Mouse (Mus musculus): ENCODE measurements around the gene Luc7l3. TPM values are rescaled to one million over a fixed set of nuclear protein-coding genes. Genes with fewer than 3 reads are reported as not detected.

Gene Luc7l3
- total RNA-seq, 4 experiments from 2014 or later = 21.7 to 37.7 (median 28.2) TPM

DNA sequence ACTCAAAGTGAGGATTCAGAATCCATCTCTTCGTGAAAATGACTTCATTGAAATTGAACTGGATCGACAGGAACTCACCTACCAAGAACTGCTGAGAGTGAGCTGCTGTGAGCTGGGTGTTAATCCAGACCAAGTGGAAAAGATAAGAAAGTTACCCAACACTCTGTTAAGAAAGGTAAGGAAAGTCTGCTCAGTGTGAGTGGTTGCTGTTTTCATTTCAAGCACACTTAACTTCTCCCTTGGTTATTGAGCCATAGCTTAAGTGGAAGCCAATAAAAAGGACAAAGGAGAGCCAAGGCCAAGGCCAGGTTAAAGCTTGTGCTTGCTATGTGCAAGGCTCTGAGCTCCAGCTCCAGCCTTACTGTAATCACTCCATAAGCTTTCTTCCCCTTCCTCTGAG lies 16.6 kb upstream of the Luc7l3 start:
- no peak for DNase-seq (ENCODE audit: low spot score in 2 of 2)

DNA sequence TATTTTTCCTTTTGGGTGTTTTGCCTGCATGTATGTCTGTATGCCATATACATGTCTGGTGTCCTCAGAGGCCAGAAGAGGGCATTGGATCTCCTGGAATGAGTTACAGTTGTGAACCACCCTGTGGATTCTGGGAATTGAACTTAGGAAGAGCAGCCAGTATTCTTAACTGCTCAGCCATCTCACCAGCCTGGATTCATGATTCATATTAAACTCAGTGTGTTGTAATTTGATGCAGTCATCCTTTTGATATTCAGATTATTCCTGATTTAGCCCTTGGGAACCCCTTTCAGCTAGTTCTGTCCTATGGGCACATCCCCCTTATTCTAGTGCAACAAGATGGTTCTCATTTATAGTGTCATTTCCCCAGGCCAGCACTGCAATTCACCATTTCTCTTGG lies 14.8 kb upstream of the Luc7l3 start:
- DNase-seq (ENCODE audit: low spot score in 2 of 2) = no peak

DNA sequence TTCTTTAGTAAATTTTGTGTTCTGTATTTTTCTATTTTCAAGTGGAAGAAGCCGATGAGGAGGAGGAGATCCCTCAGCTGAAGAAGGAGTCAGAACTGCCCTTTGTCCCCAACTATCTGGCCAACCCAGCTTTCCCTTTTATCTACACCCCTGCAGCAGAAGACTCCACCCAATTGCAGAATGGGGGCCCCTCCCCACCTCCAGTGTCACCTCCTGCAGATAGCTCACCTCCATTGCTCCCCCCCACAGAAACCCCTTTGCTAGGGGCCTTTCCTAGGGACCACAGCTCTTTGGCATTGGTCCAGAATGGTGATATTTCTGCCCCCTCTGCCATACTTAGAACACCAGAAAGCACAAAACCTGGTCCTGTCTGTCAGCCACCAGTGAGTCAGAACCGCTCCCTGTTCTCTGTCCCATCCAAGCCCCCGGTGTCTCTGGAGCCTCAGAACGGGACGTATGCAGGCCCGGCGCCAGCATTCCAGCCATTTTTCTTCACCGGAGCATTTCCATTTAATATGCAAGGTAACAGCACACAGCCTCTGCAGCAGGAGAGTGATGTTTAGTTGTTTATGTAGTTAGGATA lies 12.7 kb upstream of the Luc7l3 start:
- no peak for DNase-seq (ENCODE audit: low spot score in 2 of 2)

DNA sequence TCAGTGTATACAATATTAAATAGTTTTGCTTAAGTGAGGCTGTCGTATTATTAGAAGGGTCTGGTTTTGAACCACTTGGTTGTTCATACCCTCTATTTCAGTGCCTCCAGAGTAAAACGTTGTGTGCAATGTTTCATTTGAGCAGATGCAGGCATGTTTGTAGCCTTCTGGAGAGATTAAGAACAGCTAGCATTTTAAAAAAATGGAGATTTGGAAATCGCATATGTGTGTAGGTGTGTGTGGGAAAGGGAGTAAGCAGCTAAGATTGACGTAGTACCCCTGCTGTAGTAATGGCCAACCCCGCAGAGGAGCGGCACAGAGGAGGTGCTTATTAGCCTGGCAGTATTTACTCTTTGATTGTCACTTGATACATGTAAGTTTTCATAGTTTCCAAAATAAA lies 10.9 kb upstream of the Luc7l3 start:
- no peak for DNase-seq (ENCODE audit: low spot score in 2 of 2)

DNA sequence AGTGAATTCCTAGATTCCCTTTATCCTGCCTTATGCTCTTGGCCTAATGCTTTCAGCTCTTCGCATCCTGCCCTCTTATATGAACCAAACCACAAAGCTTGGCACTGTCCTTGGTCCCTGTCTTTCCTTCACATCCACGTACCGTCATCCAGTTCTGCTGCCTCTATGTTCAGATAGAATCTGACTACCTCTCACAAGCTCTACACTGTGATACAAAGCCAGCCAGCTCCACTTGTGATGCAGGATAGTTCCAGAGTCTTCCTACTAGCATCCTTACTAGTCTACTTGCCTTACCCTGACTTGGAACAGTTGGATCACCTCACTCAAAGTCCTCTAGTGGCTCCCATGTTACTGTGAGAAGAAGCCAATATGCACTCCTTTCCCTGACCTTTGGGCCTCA lies 8.4 kb upstream of the Luc7l3 start:
- no peak for DNase-seq (ENCODE audit: low spot score in 2 of 2)

DNA sequence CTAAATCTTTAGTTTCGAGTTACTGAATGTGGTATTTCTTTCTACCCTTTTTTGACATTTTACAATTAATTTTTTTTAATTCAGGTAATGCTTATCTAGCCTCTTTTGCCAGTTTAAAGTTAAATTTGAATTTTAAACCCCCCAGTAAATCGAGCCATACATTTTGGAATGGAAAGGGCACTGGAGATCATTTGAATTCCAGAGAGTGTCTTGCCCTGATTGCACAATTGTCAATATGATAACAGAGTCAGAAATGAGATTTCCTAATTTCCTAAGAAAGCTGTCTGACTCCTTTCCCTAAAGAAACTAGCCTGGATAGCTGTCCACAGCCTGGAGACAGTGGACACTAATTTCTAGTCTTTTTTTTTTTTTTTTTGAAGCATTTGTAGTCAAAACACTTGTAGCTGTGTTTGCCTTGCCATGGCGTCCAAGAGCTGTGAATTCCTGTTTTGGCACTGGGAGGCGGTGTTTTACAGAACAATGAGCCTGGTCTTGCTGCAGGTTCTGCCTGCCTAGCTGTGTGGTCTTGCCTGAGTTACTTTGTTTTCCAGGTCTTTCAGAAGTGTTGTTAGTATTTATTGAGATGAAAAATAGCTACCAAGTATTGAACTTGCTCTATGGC lies 7.6 kb upstream of the Luc7l3 start:
- DNase-seq (ENCODE audit: low spot score in 2 of 2) = no peak

DNA sequence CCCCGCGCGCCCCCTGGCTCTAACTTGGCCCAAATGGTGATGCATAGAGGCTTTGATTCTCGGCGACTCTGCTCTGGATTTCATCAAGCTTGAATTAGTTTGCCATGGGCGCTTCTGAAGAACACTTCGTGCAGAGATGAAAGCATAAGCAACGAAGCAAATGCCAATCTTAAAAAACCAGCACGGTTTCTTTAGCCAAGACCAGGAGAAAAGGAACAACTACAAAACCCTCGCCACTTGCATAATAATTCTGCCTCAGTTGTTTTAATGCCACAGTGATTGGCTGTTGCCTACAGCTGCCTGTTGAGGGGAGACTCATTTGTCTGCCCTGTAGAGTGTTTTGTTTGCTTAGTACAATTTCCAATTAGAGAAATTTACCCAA lies 6.8 kb upstream of the Luc7l3 start:
- DNase-seq (ENCODE audit: low spot score in 2 of 2) = no peak

DNA sequence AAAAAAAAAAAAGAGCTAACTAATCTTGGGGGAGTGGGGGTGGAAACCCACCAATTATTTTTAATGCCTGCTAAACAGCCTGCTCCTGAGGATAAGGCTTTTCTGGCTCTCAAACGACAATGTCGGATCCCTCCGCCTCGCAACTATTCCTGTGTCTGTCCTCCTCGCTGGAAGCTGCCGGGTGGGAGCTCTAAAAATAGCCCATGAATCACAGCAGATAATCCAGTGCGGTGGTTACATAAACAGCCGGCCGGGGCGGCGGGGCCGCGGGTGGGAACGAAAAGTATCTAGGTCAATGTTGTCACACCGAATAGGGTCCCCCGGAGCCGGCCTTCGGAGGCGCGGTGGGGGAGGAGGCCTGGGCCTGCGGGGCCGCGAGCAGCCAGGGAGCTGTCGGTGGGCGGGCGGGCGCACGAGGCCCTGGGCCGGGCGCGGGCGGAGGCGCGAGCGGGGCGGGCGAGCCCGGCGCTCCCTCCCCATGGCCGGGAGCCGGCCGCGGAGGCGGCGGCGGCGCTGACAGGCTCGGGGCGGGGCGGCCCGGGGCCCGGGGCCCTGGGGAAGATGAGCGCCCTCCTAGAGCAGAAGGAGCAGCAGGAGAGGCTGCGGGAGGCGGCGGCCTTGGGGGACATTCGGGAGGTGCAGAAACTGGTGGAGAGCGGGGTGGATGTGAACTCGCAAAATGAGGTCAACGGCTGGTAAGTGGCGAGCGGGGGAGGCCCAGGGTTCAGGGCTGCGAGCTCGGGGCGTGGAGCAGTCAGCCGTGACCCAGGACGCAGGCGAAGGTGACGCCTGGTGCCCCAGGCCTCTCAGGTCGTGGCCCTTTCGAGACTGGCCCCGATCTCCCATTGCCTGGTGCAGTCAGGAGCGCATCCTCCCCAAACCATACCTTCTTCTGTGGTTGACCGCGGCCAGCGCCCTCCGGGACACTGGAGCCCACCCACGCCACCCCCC lies 6.2 kb upstream of the Luc7l3 start, which contains the start of gene Ankrd40:
Gene Ankrd40, plus strand, starts transcription at position 309 of the 951 bp plus-strand sequence.
- peak; percentile 94 to 95 for DNase-seq (ENCODE audit: low spot score in 2 of 2)

DNA sequence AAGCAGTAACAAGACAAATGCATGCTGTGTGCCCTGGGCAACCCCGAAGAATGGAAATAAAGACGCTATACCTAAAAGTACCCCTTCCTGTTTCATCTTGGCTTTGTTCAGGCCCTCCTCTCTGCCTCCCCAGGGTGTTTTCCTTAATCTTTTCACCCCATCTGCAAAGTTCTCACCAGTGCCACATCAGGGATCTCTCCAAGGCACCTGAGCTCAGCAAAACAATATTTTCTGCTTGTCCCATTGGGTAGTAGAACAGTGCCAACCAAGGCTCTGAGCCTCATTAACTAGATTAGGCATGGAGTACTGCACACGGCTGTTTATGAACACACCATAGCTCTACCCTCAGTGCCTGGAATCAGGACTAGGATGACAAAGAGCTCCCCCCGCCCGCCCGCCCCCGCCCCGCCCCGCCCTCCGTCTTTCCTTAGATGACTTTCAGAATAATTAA lies 5.2 kb upstream of the Luc7l3 start:
- no peak for DNase-seq (ENCODE audit: low spot score in 2 of 2)

DNA sequence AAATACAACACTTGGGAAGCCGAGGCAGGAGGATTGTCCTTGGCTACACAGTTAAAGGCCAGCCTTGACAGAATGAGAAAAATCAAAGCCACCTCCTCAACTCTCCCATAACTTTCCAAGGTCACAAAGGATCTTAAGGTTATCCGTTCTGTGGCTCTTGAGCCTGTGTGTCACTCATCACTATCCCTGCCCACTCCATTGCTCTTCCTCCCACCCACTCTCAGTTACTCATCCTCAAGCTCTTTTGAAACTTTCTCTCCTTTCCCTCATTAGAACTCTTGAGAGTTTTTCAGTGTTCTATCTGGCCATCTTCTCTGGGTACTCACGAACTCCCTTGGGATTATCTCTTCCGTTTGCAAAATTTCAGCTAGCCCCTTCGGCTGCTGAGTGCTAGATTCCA lies 2.8 kb upstream of the Luc7l3 start:
- no peak for DNase-seq (ENCODE audit: low spot score in 2 of 2)

DNA sequence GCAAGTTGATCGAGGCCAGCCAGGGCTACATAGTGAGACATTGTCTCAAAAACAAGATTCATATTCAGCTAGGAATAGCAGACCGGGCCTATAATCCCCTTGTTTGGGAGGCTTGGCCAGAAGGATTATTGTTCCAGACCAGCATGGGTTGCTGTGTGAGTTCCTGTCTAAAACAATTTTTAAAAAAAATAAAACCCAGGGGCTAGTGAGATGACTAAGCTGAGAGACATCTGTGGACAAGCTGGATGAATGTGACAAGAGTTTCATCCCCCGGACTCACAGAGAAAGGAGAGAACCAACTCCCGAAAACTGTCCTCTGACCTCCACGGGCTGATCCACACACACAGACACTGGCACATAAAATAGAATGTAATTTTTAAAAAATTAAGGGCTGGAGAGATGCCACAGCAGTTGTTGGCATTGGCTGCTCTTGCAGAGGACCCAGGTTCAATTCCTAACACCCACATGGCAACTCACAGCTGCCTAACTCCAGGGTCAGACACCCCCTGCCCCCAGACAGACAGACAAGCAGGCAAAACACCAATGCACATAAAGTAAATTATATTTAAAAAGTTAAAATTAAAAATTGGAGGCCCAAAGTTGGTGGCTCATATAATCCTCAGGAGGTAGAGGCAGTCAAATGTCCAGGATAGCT lies 1.6 kb upstream of the Luc7l3 start:
- no peak for DNase-seq (ENCODE audit: low spot score in 2 of 2)

DNA sequence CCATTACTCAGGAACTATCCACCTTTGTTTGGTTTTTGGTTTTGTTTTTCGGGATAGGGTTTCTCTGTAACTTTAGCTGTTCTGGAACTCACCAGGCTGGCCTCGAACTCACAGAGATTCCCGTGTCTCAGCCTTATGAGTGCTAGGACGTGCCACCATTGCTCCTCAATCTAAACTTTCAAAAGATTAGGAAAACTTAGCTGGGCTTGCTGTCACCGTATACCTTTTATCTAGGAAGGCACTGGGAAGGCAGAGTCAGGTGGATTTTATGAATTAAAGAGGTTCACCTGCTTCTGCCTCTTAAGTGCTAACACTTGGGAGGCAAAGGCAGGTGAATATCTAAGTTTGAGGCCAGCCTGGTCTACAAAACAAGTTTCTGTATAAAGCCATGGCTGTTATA lies 848 bp upstream of the Luc7l3 start:
- no peak for DNase-seq (ENCODE audit: low spot score in 2 of 2)

DNA sequence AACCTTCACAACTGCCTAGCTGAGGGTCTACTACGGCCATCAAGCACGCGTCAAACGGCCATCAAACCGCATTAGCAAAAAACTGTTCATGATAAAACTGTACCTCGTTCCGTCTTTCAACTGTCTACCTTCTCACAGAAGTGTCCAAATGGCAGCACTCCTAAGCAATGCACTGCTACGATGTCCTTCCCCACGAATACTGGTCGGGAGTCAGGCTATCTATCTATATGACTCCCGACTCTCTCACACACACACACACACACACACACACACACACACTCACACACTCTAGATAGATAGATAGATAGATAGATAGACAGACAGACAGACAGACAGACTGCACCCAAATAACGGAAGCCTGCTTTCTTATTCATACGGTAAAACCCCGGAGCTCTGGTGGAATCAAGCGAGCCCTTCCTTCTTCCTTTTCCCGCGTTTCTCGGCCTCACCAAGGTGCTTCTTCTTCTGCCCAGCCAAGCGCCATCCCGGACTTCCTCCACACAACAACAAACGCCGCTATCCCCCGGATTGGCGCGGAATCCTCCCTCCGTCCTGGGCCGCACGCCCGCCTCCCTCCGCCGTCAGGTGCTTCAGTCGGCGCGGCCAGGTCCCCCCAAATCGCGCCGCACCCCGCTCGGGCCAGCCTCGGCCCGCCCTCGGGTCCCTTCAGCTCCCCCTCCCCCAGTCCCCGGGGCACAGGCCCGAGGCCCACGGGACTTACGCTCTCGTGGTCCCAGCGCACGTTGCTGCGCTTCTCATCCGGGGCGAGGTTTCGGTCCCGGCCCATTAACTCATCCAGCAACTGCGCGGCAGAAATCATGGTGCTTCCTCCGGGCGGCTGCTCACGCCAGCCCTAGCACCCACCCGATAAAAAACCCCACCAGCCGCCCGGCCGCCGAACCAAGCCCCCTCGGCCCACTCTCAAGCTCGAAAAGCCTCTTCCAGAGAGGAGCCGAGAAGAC lies 538 bp downstream of the Luc7l3 start:
- DNase-seq (ENCODE audit: low spot score in 2 of 2) = no peak

DNA sequence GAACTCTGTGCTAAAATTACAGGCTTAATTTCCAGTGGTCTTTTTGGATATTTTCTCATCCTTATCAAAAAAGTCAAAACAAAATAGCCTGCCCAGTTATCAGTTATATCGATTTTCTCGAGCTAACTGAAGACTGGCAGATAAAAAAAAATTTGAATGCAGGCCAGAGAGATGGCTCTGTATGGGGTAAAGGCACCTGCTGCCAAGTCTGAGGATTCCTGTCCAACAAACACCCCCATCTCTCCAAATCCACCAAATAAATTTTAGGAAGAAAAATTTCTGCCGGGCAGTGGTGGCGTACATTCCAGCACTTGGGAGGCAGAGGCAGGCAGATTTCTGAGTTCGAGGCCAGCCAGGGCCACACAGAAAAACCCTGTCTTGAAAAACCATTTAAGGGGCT lies 3.7 kb downstream of the Luc7l3 start:
- no peak for DNase-seq (ENCODE audit: low spot score in 2 of 2)

DNA sequence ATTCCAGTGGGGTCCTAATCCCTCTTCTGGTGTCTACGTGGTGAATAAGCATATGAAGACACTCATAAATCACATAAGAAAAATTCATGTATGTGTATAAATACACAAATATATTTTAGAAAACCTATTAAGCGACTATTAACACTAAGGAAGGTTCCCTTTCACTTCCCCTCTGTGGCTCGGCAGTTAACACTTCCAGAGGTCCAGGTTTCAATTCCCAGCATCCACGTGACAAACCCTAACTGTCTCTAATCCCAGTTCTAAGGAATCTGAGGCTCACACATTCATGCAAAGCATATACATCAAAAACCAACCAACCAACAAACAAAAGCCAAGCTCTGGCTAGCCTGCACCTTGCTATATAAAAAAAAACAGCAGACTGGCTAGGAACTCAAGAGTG lies 4.3 kb downstream of the Luc7l3 start:
- DNase-seq (ENCODE audit: low spot score in 2 of 2) = no peak

DNA sequence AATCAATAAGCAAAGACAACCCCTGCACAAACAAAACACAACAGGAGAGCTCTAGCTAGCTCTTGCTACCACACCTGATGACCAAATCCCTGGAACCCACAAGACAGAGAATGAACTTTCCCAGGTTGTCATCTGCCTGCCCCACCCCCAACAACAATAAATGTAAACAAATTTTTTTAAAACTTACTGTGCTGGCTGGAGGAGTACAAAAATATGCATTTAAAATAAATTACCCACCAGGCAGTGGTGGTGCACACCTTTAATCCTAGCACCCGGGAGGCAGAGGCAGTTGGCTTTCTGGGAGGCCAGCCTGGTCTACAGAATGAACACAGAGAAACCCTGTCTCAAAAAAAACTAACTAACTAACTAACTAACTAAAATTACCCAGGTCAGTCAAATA lies 4.8 kb downstream of the Luc7l3 start:
- no peak for DNase-seq (ENCODE audit: low spot score in 2 of 2)

DNA sequence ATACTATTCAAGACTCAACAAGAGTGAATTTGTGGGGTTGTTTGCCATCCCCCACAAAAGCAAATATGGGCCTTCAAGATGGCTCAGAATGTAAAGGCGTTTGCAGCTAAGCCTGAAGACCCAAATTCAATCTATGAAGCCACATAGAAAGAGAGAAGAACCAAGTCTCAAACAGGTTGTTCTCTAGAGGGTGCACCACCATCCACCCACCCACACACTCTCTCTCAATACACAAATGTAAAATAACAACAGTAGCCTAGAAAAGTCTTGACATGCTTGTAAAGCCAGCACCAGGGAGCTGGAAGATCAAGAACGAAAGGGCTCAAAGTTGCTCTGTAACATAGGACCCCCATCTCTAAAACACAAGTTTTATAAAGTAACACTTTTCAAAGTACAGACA lies 5.3 kb downstream of the Luc7l3 start:
- no peak for DNase-seq (ENCODE audit: low spot score in 2 of 2)

DNA sequence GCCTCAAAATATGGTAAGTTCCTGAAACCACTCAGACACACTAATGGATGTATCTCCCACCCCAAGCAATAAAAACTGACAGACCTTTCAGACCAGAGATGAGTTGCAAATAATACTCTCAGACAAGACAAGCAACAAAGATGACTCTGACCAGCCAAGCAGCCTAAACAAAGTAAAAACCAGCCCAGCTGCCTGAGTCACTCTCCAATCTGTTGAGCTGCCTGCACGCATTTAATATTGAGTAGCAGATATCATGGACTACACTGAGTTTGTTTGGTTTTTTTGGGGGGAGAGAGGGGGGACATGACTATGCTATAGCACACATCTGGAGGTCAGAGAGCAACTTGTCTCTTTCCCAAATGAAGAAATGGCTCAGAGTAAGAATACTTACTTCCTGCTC lies 6.5 kb downstream of the Luc7l3 start:
- no peak for DNase-seq (ENCODE audit: low spot score in 2 of 2)

DNA sequence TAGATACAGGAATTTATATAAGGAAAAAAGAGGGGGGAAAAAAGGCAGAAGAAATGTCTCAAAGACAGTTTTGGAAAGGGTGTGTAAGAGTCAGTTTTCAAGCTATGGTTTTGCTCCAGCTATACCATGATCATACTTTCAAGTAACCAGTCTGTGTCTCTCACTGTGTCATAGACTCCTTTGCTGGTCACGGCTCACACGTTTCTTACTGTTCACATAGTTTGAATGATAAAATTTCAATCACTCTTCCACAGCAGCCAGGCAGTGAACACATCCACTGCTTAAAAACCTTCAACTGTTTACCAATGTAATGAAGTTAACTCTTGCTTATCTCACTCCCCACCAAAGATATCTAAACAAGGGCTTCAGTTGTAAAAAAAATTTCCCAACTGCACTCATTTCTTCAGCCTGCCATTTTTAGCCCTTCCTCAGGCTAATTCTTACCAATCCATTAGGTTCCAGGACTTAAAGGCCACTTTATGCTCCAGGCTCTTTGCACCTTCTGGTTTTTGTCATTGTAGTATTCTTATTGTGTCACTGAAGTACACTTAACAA lies 7.6 kb downstream of the Luc7l3 start:
- no peak for DNase-seq (ENCODE audit: low spot score in 2 of 2)

DNA sequence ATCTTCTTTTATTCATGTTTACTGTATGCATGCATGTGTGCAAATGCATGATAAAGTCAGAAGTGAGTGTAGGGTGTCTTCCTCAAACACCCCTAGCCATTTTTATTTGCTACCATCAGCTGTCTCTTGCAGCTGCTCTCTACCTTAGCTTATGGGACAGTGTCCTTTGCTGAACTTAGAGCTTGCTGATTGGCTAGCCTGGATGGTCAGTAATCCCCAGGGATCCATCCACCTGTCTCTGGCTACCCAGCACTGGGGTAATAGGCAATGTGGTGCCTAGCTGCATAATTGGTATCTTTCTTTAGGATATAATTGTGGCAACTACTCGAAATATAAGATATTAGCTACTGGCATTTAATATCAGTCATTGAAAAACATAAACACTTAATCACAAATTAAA lies 9.1 kb downstream of the Luc7l3 start:
- no peak for DNase-seq (ENCODE audit: low spot score in 2 of 2)
